Mouse (Mus musculus): ENCODE results near the gene Olfr1258. TPM values are rescaled to one million over a fixed set of nuclear protein-coding genes. Genes with fewer than 3 reads are reported as not detected.
A peak's percentile ranks its signal among the peaks of the same experiment; 100 is the strongest.
"Not testable (repeated sequence)": the region's sequence is repeated elsewhere in the genome, so short reads cannot be mapped to it uniquely, and the experiment has no call there.

The Olfr1258 gene
- not detected in 2 replicates for total RNA-seq (2012; rRNA removed)

- in situ Hi-C loops (cut with MboI; ENCODE audit: low sequenced_read_pairs in 2 of 2, unreplicated experiment in 2 of 2): no loop called here
- no peak within 1 kb of the TSS for H3K4me3 ChIP-seq (ENCODE audit: insufficient read depth in 1 of 2, low read depth in 1 of 2, low read length in 2 of 2, poor library complexity in 1 of 2, severe bottlenecking in 1 of 2)
- DNase-seq (ENCODE audit: low read depth, low spot score): no peak
- TF ChIP-seq CHD2 (IDR thresholded peaks at IDR 0.05; ENCODE audit: low read depth, low read length): no peak
- TF ChIP-seq MAFK (IDR thresholded peaks at IDR 0.05; ENCODE audit: insufficient read depth, low read depth, low read length): no peak
- no peak for TF ChIP-seq ZC3H11A (IDR thresholded peaks at IDR 0.05; ENCODE audit: borderline replicate concordance, low read depth, low read length)
- no peak for TF ChIP-seq HCFC1 (IDR thresholded peaks at IDR 0.05; ENCODE audit: borderline replicate concordance, insufficient read depth, low read length)
- TF ChIP-seq ZNF384 (IDR thresholded peaks at IDR 0.05; ENCODE audit: low read depth, low read length): no peak
- no peaks in the 10 kb centered on the region for H3K4me1 ChIP-seq (ENCODE audit: control insufficient read depth in 2 of 2, insufficient read depth in 2 of 2, low read length in 2 of 2, poor library complexity in 1 of 2)
- H3K9ac ChIP-seq (ENCODE audit: insufficient read depth, low read depth, low read length, poor library complexity, severe bottlenecking): no peak within 1 kb of the TSS
- H3K27ac ChIP-seq (ENCODE audit: insufficient read depth, low read depth, low read length, poor library complexity, severe bottlenecking): no peak within 1 kb of the TSS
- H3K9me3 ChIP-seq (ENCODE audit: control insufficient read depth, insufficient read depth, low read depth, low read length): no peaks in the 10 kb centered on the region
- H3K36me3 ChIP-seq (ENCODE audit: control insufficient read depth, insufficient read depth, low read length, poor library complexity, severe bottlenecking): no peaks in the 10 kb centered on the region
Observed at GRCm38 (mm10) chr2:89927009-89927408, at the start of gene Olfr1258. Gene Olfr1258, plus strand, starts transcription at chr2:89927309.

- in situ Hi-C loops (cut with MboI; ENCODE audit: low sequenced_read_pairs in 2 of 2, unreplicated experiment in 2 of 2): no loop called here
Observed at GRCm38 (mm10) chr2:89878137-89878536, 49.0 kb upstream of the Olfr1258 start, which contains the start of gene Olfr1257. Gene Olfr1257, plus strand, starts transcription at chr2:89878437.

DNA sequence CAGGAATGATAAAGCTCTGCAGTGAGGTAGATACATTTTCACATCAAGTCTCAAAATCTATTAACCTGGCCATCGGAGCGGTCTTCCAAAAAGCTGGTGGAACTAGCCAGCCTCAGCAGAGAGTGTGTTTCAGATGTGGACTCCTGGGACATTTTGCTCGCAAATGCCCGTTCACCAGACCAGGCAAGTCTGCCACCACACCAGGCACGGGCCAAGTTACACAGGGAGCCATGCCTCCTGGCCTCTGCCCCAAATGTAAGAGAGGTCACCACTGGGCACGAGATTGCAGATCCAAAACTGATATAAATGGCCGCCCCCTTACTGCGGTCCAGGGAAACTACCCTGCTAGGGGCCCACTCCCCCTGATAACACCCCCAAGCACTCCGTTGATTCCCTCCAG, 14.5 kb upstream of the Olfr1258 start:
- H3K9me3 ChIP-seq (ENCODE audit: control insufficient read depth, insufficient read depth, low read depth, low read length); H3K36me3 ChIP-seq (ENCODE audit: control insufficient read depth, insufficient read depth, low read length, poor library complexity, severe bottlenecking); DNase-seq (ENCODE audit: low read depth, low spot score); H3K27ac ChIP-seq (ENCODE audit: insufficient read depth, low read depth, low read length, poor library complexity, severe bottlenecking); H3K4me1 ChIP-seq (ENCODE audit: control insufficient read depth in 2 of 2, insufficient read depth in 2 of 2, low read length in 2 of 2, poor library complexity in 1 of 2); in situ Hi-C loops (cut with MboI; ENCODE audit: low sequenced_read_pairs in 2 of 2, unreplicated experiment in 2 of 2): not testable (repeated sequence)
- peak overlapping the region; percentile 62 for H3K9ac ChIP-seq (ENCODE audit: insufficient read depth, low read depth, low read length, poor library complexity, severe bottlenecking)
- peak overlapping the region; percentile 57 to 70 for H3K4me3 ChIP-seq (ENCODE audit: insufficient read depth in 1 of 2, low read depth in 1 of 2, low read length in 2 of 2, poor library complexity in 1 of 2, severe bottlenecking in 1 of 2)

More at GRCm38 (mm10) chr2:89878137-89878536, 49.0 kb upstream of the Olfr1258 start, which contains the start of gene Olfr1257:
- Histone ChIP-seq H3K4me3 (ENCODE audit: insufficient read depth in 1 of 2, low read depth in 1 of 2, low read length in 2 of 2, poor library complexity in 1 of 2, severe bottlenecking in 1 of 2) (no peak within 1 kb of the TSS), H3K9ac (ENCODE audit: insufficient read depth, low read depth, low read length, poor library complexity, severe bottlenecking) (no peak within 1 kb of the TSS), H3K9me3 (ENCODE audit: control insufficient read depth, insufficient read depth, low read depth, low read length) (peaks cover 4% of the 10 kb centered on the region; the same call in 1 of the 2 replicates), H3K27ac (ENCODE audit: insufficient read depth, low read depth, low read length, poor library complexity, severe bottlenecking) (no peak within 1 kb of the TSS), H3K36me3 (ENCODE audit: control insufficient read depth, insufficient read depth, low read length, poor library complexity, severe bottlenecking) (no peaks in the 10 kb centered on the region), H3K4me1 (ENCODE audit: control insufficient read depth in 2 of 2, insufficient read depth in 2 of 2, low read length in 2 of 2, poor library complexity in 1 of 2) (no peaks in the 10 kb centered on the region)
- DNase-seq (ENCODE audit: low read depth, low spot score): no peak
- no peak for TF ChIP-seq ZC3H11A (IDR thresholded peaks at IDR 0.05; ENCODE audit: borderline replicate concordance, low read depth, low read length)
- TF ChIP-seq MAFK (IDR thresholded peaks at IDR 0.05; ENCODE audit: insufficient read depth, low read depth, low read length): no peak
- TF ChIP-seq CHD2 (IDR thresholded peaks at IDR 0.05; ENCODE audit: low read depth, low read length): no peak

DNA sequence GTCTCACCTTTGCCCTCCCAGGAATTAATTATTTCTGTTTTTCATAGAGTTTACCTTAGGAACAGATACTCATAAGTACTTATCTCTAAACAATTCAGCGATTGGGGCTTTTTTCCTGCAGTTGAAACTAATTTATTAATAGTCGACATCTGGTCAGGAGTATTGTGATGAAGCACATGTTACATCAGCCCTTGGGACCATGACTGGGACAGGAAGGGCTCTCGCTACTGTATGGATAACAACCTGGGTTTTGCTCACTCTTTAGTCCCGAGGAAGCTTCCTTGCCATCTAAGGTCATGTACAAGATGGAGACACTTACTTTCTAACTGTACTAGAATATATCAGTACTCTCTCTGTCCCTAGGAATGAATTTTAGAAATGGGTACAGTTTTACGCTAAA, 21.5 kb downstream of the Olfr1258 start, which contains the start of gene Olfr1259:
TSS of gene Olfr1259 (minus strand) at position 101 of the 400 bp plus-strand sequence.
- Histone ChIP-seq H3K36me3 (ENCODE audit: control insufficient read depth, insufficient read depth, low read length, poor library complexity, severe bottlenecking) (no peaks in the 10 kb centered on the region), H3K4me1 (ENCODE audit: control insufficient read depth in 2 of 2, insufficient read depth in 2 of 2, low read length in 2 of 2, poor library complexity in 1 of 2) (no peaks in the 10 kb centered on the region), H3K9me3 (ENCODE audit: control insufficient read depth, insufficient read depth, low read depth, low read length) (no peaks in the 10 kb centered on the region), H3K9ac (ENCODE audit: insufficient read depth, low read depth, low read length, poor library complexity, severe bottlenecking) (no peak within 1 kb of the TSS), H3K4me3 (ENCODE audit: insufficient read depth in 1 of 2, low read depth in 1 of 2, low read length in 2 of 2, poor library complexity in 1 of 2, severe bottlenecking in 1 of 2) (no peak within 1 kb of the TSS), H3K27ac (ENCODE audit: insufficient read depth, low read depth, low read length, poor library complexity, severe bottlenecking) (no peak within 1 kb of the TSS)
- in situ Hi-C loops (cut with MboI; ENCODE audit: low sequenced_read_pairs in 2 of 2, unreplicated experiment in 2 of 2): no loop called here
- no peak for TF ChIP-seq CHD2 (IDR thresholded peaks at IDR 0.05; ENCODE audit: low read depth, low read length)
- no peak for TF ChIP-seq ZNF384 (IDR thresholded peaks at IDR 0.05; ENCODE audit: low read depth, low read length)
- TF ChIP-seq HCFC1 (IDR thresholded peaks at IDR 0.05; ENCODE audit: borderline replicate concordance, insufficient read depth, low read length): no peak
- no peak for TF ChIP-seq MAFK (IDR thresholded peaks at IDR 0.05; ENCODE audit: insufficient read depth, low read depth, low read length)
- TF ChIP-seq ZC3H11A (IDR thresholded peaks at IDR 0.05; ENCODE audit: borderline replicate concordance, low read depth, low read length): no peak
- DNase-seq (ENCODE audit: low read depth, low spot score): no peak

- DNase-seq (ENCODE audit: low read depth, low spot score): no peak
- Histone ChIP-seq H3K36me3 (ENCODE audit: control insufficient read depth, insufficient read depth, low read length, poor library complexity, severe bottlenecking) (no peaks in the 10 kb centered on the region), H3K4me3 (ENCODE audit: insufficient read depth in 1 of 2, low read depth in 1 of 2, low read length in 2 of 2, poor library complexity in 1 of 2, severe bottlenecking in 1 of 2) (no peak within 1 kb of the TSS), H3K9me3 (ENCODE audit: control insufficient read depth, insufficient read depth, low read depth, low read length) (no peaks in the 10 kb centered on the region), H3K9ac (ENCODE audit: insufficient read depth, low read depth, low read length, poor library complexity, severe bottlenecking) (no peak within 1 kb of the TSS), H3K4me1 (ENCODE audit: control insufficient read depth in 2 of 2, insufficient read depth in 2 of 2, low read length in 2 of 2, poor library complexity in 1 of 2) (no peaks in the 10 kb centered on the region), H3K27ac (ENCODE audit: insufficient read depth, low read depth, low read length, poor library complexity, severe bottlenecking) (no peak within 1 kb of the TSS)
- in situ Hi-C loops (cut with MboI; ENCODE audit: low sequenced_read_pairs in 2 of 2, unreplicated experiment in 2 of 2): no loop called here
- TF ChIP-seq ZC3H11A (IDR thresholded peaks at IDR 0.05; ENCODE audit: borderline replicate concordance, low read depth, low read length) (no peak), HCFC1 (IDR thresholded peaks at IDR 0.05; ENCODE audit: borderline replicate concordance, insufficient read depth, low read length) (no peak), CHD2 (IDR thresholded peaks at IDR 0.05; ENCODE audit: low read depth, low read length) (no peak), MAFK (IDR thresholded peaks at IDR 0.05; ENCODE audit: insufficient read depth, low read depth, low read length) (no peak), ZNF384 (IDR thresholded peaks at IDR 0.05; ENCODE audit: low read depth, low read length) (no peak)
Observed at GRCm38 (mm10) chr2:89974184-89974583, 47.1 kb downstream of the Olfr1258 start, which contains the start of gene Olfr1260. Gene Olfr1260, plus strand, starts transcription at chr2:89974340.

Measured in ES-E14 (cell line).